Mouse (Mus musculus): ENCODE data around the gene Col16a1. TPM values are rescaled to one million over a fixed set of nuclear protein-coding genes. Genes with fewer than 3 reads are reported as not detected.

The Col16a1 gene
- polyA plus RNA-seq, 1 experiment from 2014 or later, result 11.1 TPM

DNA sequence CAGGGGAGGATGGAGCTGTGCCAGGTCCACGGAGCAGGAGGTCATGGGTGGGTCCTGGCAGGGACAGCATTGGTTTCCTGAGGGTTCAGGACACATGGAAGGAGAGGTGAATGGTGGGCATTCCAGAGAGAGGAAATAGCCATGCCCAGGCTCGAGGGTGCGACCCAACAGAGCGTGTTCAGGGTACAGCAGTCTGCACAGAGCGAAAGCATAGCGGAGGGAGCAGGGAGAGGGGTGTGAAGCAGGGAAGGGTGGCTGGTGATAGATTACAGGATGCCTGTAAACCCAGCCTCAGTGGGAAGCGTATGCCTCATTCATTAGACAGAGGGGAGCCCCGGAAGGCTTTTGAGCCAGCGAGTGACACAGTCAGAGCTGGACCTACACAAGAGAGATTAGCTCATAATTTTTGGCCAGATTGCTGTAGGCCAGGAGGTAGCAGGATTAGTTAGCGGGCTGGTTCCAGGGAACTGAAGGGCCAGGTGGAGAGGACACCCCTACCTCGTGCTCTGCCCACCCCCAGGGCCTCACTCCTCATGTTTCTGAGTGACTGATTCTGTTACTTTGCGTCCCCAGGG lies 37.7 kb downstream of the Col16a1 start:
- no peaks in the 10 kb centered on the region for H3K36me3 ChIP-seq (replicated peaks; ENCODE audit: control insufficient read depth, insufficient read depth)
- no peaks in the 10 kb centered on the region for H3K9me3 ChIP-seq (ENCODE audit: control insufficient read depth, low read length)
- ATAC-seq (ENCODE audit: low FRiP score) (no peak), DNase-seq (ENCODE audit: low spot score) (no peak)
- peaks cover 5% of the 10 kb centered on the region; the same call in 1 of the 2 replicates for H3K4me1 ChIP-seq (replicated peaks; ENCODE audit: control insufficient read depth, insufficient read depth, low read length)
- no peak overlapping the region for H3K27ac ChIP-seq
- 71% methylated on average over 12 of the region's 12 CpGs for WGBS
- peaks cover 13% of the 10 kb centered on the region for H3K27me3 ChIP-seq (ENCODE audit: control insufficient read depth, insufficient read depth, low read length)
- H3K9ac ChIP-seq, result no peak overlapping the region
- no peak overlapping the region for H3K4me2 ChIP-seq (replicated peaks)
- no peak overlapping the region for H3K4me3 ChIP-seq (replicated peaks; ENCODE audit: low read length)

DNA sequence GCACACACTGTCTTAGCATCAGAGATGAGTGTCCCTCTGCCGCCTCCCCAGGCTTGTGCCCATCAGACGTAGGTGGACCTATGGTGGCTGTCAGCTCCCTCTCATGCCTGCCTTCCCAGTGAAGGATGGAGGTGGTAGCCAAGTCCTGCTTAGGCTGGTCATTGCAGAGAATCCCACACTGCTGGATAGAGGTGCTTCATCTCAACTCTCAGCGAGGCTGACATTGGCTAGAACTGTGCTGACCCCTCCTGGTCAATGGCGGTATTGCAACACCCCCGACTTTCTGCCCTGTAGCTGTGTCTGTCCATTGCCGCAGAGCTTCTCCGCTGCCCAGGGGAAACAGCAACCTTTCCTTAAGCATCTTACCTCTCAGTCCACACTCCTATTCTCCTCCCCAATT lies 39.7 kb downstream of the Col16a1 start:
- no peak overlapping the region for H3K4me2 ChIP-seq (replicated peaks)
- ATAC-seq (ENCODE audit: low FRiP score), result peak; percentile 59
- H3K36me3 ChIP-seq (replicated peaks; ENCODE audit: control insufficient read depth, insufficient read depth), result no peaks in the 10 kb centered on the region
- no peak overlapping the region for H3K9ac ChIP-seq
- WGBS, result 9% methylated on average over 7 of the region's 7 CpGs
- H3K27me3 ChIP-seq (ENCODE audit: control insufficient read depth, insufficient read depth, low read length), result peaks cover 13% of the 10 kb centered on the region
- H3K4me1 ChIP-seq (replicated peaks; ENCODE audit: control insufficient read depth, insufficient read depth, low read length), result no peaks in the 10 kb centered on the region
- no peak overlapping the region for H3K27ac ChIP-seq
- H3K9me3 ChIP-seq (ENCODE audit: control insufficient read depth, low read length), result no peaks in the 10 kb centered on the region
- no peak overlapping the region for H3K4me3 ChIP-seq (replicated peaks; ENCODE audit: low read length)
- DNase-seq (ENCODE audit: low spot score), result peak; percentile 97

DNA sequence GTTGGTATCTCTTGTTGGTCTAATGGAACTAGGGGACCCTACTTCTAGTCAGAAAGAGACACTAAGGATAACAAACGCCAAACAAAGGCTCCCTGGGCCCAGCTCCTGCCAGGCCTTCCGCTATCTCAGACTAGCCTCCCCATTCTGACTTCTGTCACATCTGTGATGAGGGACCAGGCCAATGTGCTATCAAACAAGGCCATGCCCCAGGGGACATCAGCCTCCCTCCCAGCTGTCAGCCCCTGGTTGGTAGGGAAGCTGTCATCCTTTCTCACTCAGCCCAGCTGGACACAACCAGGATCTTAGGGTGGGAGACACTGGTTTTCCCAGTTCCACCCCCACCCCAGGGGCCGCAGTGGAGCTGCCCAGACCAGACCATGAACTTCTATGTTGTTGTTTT lies 47.5 kb downstream of the Col16a1 start:
- no peaks in the 10 kb centered on the region for H3K36me3 ChIP-seq (replicated peaks; ENCODE audit: control insufficient read depth, insufficient read depth)
- H3K4me2 ChIP-seq (replicated peaks), result no peak overlapping the region
- DNase-seq (ENCODE audit: low spot score) (no peak), ATAC-seq (ENCODE audit: low FRiP score) (no peak)
- H3K27ac ChIP-seq, result no peak overlapping the region
- H3K4me1 ChIP-seq (replicated peaks; ENCODE audit: control insufficient read depth, insufficient read depth, low read length), result no peaks in the 10 kb centered on the region
- no peaks in the 10 kb centered on the region for H3K9me3 ChIP-seq (ENCODE audit: control insufficient read depth, low read length)
- H3K9ac ChIP-seq, result no peak overlapping the region
- WGBS, result 32% methylated on average over 3 of the region's 3 CpGs
- no peak overlapping the region for H3K4me3 ChIP-seq (replicated peaks; ENCODE audit: low read length)
- H3K27me3 ChIP-seq (ENCODE audit: control insufficient read depth, insufficient read depth, low read length), result no peaks in the 10 kb centered on the region; the same call in 1 of the 2 replicates

DNA sequence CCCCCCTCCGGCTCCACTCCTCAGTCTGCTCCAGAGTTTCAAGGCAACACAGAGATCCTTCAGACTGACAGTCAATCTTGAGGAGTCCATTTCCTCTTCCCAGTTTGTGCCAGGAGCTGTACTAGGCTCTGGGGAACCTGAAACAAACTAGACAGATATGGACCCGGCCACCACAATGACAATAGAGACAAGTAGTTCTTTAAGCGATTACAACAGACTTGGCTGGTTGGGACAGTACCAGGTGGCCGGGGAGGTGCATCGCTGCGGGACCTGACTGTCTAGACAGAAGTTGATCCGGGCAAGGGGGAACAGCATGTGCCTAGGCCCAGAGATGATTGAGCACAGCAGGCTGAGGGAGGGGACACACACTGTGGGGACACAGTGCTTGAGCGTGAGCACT lies 53.5 kb downstream of the Col16a1 start:
- H3K9ac ChIP-seq, result no peak overlapping the region
- H3K9me3 ChIP-seq (ENCODE audit: control insufficient read depth, low read length), result no peaks in the 10 kb centered on the region
- no peak overlapping the region for H3K4me2 ChIP-seq (replicated peaks)
- H3K27me3 ChIP-seq (ENCODE audit: control insufficient read depth, insufficient read depth, low read length), result no peaks in the 10 kb centered on the region; the same call in 1 of the 2 replicates
- H3K36me3 ChIP-seq (replicated peaks; ENCODE audit: control insufficient read depth, insufficient read depth), result no peaks in the 10 kb centered on the region
- DNase-seq (ENCODE audit: low spot score), result no peak
- H3K4me3 ChIP-seq (replicated peaks; ENCODE audit: low read length), result no peak overlapping the region
- ATAC-seq (ENCODE audit: low FRiP score), result no peak; the same call in 1 of the 2 replicates
- no peak overlapping the region for H3K27ac ChIP-seq
- WGBS, result 27% methylated on average over 8 of the region's 8 CpGs
- no peaks in the 10 kb centered on the region for H3K4me1 ChIP-seq (replicated peaks; ENCODE audit: control insufficient read depth, insufficient read depth, low read length)

DNA sequence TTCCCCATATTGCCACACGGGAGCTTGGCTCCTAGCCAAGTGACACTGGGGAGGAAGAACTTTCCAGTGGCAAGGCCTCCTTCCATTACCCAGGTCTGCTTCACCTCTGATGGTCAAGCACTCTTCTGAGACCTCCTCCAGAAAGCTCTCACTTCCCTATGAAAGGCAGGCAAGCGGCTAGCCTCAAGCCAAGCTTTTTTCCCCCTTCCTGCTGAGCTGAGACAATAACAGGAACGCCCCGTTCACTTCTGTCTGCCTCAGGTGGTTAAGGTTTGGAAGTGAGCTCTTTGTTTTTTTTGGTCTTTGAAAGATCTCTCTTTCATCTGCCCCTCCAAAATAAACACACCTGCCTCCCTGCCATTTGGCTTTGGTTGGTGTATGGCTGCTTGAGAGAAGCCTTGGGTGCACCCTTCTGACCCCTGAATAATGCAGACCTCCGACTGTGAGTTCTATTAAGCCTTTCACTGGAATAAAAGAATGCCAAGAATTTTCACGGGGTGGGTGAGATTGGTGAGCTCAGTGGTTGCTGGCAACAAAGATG lies 54.5 kb downstream of the Col16a1 start, which contains the start of gene Pef1:
Gene Pef1 (plus strand): TSS at position 448 of the 541 bp plus-strand sequence.
- ATAC-seq (ENCODE audit: low FRiP score), result no peak
- 3% methylated on average over 6 of the region's 6 CpGs for WGBS
- 0 out of 2 replicates have a peak, but pooled peaks cover 5% of the 10 kb centered on the region for H3K4me1 ChIP-seq (replicated peaks; ENCODE audit: control insufficient read depth, insufficient read depth, low read length)

DNA sequence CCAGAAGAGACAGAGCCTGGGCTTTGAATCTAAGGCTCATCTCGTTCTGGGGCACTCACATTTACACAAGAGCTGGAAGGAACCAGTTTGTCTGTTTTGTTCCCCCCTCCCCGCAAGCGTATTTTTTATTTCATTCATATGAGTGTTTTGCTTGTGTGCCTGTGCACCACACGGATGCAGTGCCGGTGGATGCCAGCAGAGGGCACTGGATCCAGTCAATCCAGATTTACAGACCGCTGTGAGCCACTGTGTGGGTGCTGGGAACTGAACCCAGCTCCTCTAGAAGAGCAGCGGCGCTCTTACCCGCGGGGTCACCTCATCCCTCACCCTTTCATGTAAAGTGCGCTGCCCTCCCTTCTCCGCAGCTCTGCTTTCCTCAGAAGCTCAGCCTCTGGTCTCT lies 56.0 kb downstream of the Col16a1 start:
- Histone ChIP-seq H3K27me3 (ENCODE audit: control insufficient read depth, insufficient read depth, low read length) (no peaks in the 10 kb centered on the region; the same call in 1 of the 2 replicates), H3K4me2 (replicated peaks) (no peak overlapping the region), H3K36me3 (replicated peaks; ENCODE audit: control insufficient read depth, insufficient read depth) (no peaks in the 10 kb centered on the region), H3K9ac (no peak overlapping the region), H3K4me1 (replicated peaks; ENCODE audit: control insufficient read depth, insufficient read depth, low read length) (peaks cover 13% of the 10 kb centered on the region; the same call in 1 of the 2 replicates), H3K27ac (no peak overlapping the region), H3K9me3 (ENCODE audit: control insufficient read depth, low read length) (no peaks in the 10 kb centered on the region), H3K4me3 (replicated peaks; ENCODE audit: low read length) (no peak overlapping the region)
- ATAC-seq (ENCODE audit: low FRiP score), result no peak
- WGBS, result 82% methylated on average over 12 of the region's 12 CpGs
- DNase-seq (ENCODE audit: low spot score), result no peak

More for the DNA sequence above, 54.5 kb downstream of the Col16a1 start, which contains the start of gene Pef1:
- no peaks in the 10 kb centered on the region for H3K9me3 ChIP-seq (ENCODE audit: control insufficient read depth, low read length)
- H3K9ac ChIP-seq, result no peak within 1 kb of the TSS
- no peaks in the 10 kb centered on the region; the same call in 1 of the 2 replicates for H3K27me3 ChIP-seq (ENCODE audit: control insufficient read depth, insufficient read depth, low read length)
- H3K27ac ChIP-seq, result no peak within 1 kb of the TSS
- H3K36me3 ChIP-seq (replicated peaks; ENCODE audit: control insufficient read depth, insufficient read depth), result no peaks in the 10 kb centered on the region
- DNase-seq (ENCODE audit: low spot score), result no peak
- no peak within 1 kb of the TSS for H3K4me3 ChIP-seq (replicated peaks; ENCODE audit: low read length)
- H3K4me2 ChIP-seq (replicated peaks), result no peak within 1 kb of the TSS

DNA sequence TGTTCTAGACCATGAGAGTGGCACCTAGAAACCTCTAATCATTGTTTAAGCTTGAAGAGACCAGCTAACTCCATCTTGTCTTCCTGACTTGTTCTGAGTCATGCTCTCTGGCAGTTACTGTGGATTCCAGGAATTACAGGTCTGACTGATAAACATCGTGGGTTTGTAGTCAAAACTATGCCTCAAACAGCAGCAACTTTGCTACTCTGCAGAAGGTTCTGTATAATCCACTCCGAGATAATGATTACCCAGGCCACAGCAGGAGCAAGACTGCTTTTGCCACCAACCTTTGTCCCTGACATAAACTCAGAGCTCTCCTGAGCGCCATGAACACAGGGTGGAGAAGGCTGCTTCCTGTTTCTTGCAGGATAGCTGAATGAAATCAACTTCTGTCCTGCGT lies 56.9 kb downstream of the Col16a1 start:
- Histone ChIP-seq H3K4me1 (replicated peaks; ENCODE audit: control insufficient read depth, insufficient read depth, low read length) (peaks cover 16% of the 10 kb centered on the region; the same call in 1 of the 2 replicates), H3K4me3 (replicated peaks; ENCODE audit: low read length) (no peak overlapping the region), H3K4me2 (replicated peaks) (no peak overlapping the region), H3K27me3 (ENCODE audit: control insufficient read depth, insufficient read depth, low read length) (no peaks in the 10 kb centered on the region; the same call in 1 of the 2 replicates), H3K9me3 (ENCODE audit: control insufficient read depth, low read length) (no peaks in the 10 kb centered on the region), H3K9ac (no peak overlapping the region), H3K36me3 (replicated peaks; ENCODE audit: control insufficient read depth, insufficient read depth) (no peaks in the 10 kb centered on the region), H3K27ac (no peak overlapping the region)
- 87% methylated on average over 4 of the region's 4 CpGs for WGBS
- ATAC-seq (ENCODE audit: low FRiP score) (no peak), DNase-seq (ENCODE audit: low spot score) (no peak)

DNA sequence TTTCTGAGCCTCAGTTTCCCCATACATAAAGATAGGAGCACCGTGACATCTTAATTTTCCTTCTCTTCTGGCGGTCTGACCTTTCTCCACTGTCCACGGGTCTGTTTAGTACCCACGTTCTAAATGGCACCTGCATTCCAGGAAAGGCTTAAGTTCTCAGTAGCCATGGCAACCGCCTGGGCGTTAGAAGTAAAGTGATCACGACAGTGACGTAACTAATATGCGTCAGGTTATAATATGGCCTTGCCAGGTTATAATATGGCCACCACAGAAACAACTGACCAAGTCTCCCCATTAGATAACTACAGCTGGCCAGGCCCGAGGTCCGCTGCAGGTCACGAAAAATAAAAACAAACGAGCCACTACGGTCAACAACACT lies 59.4 kb downstream of the Col16a1 start:
- DNase-seq (ENCODE audit: low spot score) (no peak), ATAC-seq (ENCODE audit: low FRiP score) (peak; percentile 68)
- peak overlapping the region; percentile 72 for H3K4me2 ChIP-seq (replicated peaks)
- 12% methylated on average over 14 of the region's 14 CpGs for WGBS
- H3K27me3 ChIP-seq (ENCODE audit: control insufficient read depth, insufficient read depth, low read length), result no peaks in the 10 kb centered on the region; the same call in 1 of the 2 replicates
- peaks cover 16% of the 10 kb centered on the region; the same call in 1 of the 2 replicates for H3K4me1 ChIP-seq (replicated peaks; ENCODE audit: control insufficient read depth, insufficient read depth, low read length)
- peak overlapping the region; percentile 69; the same call in 1 of the 2 replicates for H3K9ac ChIP-seq
- H3K9me3 ChIP-seq (ENCODE audit: control insufficient read depth, low read length), result no peaks in the 10 kb centered on the region
- H3K36me3 ChIP-seq (replicated peaks; ENCODE audit: control insufficient read depth, insufficient read depth), result no peaks in the 10 kb centered on the region
- H3K4me3 ChIP-seq (replicated peaks; ENCODE audit: low read length), result peak overlapping the region; percentile 67
- peak overlapping the region; percentile 70 for H3K27ac ChIP-seq

DNA sequence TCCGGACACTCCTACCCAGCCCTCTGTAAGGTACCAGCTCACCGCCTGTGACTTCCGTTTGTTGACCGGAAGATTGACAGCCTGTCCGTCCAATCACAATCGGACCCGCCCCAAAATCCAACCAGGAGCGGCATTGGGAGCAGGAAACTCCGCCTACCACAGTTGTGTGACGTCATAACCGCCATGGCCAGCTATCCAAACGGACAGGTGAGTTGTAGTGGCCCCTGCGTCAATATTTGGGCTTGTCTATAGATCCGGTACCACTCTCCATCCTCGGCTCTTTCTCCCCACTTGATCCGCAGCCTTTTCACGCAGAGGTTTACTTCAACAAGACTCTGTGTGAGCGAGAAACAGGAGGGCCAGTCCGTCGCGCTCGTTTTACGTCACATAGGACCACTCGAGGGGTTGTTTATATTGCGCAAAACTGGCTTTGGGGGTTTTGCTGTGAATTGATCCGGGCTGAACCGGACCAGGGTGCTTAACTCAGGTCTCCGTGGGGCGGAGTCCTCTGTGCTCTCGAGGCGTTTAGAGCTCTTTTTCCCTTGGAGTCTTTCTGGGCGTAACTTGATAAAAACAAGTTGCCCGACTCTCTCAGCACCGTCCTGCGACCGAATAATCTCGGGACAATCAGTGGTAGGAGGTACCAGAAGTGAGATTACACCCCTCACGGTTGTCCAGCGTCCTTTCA lies 59.9 kb downstream of the Col16a1 start:
- Histone ChIP-seq H3K36me3 (replicated peaks; ENCODE audit: control insufficient read depth, insufficient read depth) (no peaks in the 10 kb centered on the region), H3K27ac (peak overlapping the region; percentile 70), H3K4me2 (replicated peaks) (peak overlapping the region; percentile 72), H3K9ac (peak overlapping the region; percentile 69), H3K27me3 (ENCODE audit: control insufficient read depth, insufficient read depth, low read length) (no peaks in the 10 kb centered on the region; the same call in 1 of the 2 replicates), H3K4me3 (replicated peaks; ENCODE audit: low read length) (peak overlapping the region; percentile 67), H3K9me3 (ENCODE audit: control insufficient read depth, low read length) (no peaks in the 10 kb centered on the region), H3K4me1 (replicated peaks; ENCODE audit: control insufficient read depth, insufficient read depth, low read length) (peaks cover 16% of the 10 kb centered on the region; the same call in 1 of the 2 replicates)
- DNase-seq (ENCODE audit: low spot score) (peak; percentile 100), ATAC-seq (ENCODE audit: low FRiP score) (peak; percentile 95)
- 2% methylated on average over 39 of the region's 39 CpGs for WGBS

Measured in hindbrain, embryonic 14.5 days (tissue).